Mouse (Mus musculus) NIH3T3 (cell line): ENCODE data around the gene Cdk6.
"Not testable (repeated sequence)": the region's sequence is repeated elsewhere in the genome, so short reads cannot be mapped to it uniquely, and the experiment has no call there.

Experiments
- DNase-seq: peaks from one replicate; pipeline ENCODE4 v3.0.0-alpha.2; 2012; ENCODE audit warnings: low read depth

Gene Cdk6

DNA sequence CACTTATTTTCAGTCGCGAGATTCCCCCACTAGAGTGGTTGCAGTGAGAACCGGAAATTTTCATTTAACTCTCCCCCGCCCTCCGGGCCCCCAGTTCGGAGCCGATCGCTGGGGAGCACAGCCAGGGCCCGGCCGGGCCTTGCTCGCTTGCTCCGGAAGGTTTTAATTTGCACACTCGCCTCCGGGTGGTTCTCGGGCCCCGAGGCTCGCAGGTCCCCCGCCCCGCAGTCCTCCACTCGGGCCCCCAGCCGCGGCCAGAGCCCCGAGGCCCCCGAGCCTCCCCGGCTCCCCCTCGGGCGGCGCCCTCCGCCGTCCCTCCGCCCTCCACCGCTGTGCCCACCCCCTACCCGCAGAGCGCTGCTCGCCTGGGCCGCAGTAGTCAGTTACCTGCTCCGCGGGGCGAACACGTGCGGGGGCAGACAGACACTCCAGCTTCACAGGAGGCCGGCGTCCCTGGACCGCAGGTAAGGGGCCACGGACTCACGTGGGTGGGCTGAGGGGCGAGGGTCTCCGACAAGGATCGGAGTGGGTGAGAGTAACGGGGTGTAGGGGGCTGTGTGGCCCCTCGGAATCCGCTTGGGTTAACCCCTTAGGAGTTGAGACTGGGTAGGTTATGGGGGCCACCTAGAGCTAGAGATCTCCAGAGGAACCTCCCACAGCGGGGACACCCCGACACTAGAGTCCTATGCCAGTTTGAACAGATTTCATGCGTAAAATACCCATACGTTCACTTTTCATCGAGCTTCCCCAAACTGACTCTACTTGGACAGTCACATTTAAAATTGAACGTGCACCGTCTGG lies at the start of gene Cdk6:
Gene Cdk6 (plus strand): TSS at position 375 of the 801 bp plus-strand sequence.
- peak; percentile 66 for DNase-seq

DNA sequence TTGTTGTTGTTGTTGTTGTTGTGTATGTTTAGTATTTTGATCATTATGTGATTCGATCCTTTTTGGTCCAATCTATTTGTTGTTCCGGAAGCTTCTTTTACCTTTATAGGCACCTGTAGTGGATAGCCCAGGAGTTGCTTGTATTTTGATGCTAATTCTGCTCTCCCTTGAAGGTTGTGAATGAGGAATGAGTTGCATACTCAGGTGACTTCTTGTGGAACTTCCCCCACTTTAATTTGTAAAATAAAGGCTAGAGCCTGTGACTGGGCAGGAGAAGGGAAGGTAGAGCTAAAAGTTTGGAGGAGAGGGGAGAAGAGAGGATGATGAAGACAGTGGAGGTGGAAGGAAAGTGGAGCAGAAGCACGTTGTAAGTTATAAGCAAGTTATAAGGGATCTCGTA lies 47.6 kb upstream of the Cdk6 start:
- no peak for DNase-seq

DNA sequence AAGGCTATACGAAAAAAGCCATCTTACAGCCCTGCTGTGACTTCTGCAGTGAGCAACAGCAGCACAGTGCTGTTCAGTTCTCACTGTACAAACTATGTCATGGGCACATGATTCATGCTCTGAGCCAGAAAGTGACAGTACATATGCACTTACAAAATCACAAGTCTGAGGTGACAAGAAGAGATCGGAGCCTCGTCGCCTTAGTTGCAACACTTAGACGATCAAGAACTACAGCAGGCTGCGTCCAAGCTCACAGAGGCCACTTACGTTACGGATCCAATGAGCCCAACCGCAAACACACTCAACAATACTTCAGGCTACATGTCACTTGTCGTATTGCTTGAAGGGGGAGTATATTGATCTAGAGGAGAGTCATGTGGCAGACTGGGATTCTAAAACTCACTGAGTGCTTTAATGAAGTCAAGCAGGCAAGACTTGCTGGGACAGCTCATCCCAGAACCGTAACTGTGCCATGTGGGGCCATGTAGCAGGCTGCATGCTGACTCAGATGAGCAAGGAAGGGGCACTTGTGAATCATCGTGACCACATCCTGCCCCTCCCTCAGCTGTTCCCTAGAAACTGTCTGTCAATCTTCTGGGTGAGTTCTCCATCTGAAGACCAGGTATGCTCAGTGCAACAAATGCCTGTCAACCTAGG lies 40.4 kb upstream of the Cdk6 start:
- peak; percentile 86 for DNase-seq

DNA sequence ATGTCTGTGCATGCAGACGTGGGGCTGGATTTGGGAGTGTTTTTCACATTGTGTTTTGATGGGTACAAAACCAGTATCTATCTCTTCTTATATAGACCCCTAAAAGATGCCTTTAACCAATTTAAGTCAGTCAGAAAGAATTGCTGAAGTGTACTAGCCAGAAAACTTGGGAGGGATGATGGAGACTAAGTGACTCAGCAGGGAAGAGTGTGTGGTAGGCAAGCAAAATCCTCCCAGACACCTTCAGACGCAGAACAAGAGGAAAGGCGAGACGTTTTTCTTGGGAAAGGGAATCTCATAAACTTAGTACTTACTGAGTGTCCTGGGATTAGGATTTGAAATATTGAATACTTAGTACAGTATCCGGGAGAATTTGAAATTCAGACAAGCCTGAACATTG lies 39.8 kb upstream of the Cdk6 start:
- DNase-seq = peak; percentile 60

DNA sequence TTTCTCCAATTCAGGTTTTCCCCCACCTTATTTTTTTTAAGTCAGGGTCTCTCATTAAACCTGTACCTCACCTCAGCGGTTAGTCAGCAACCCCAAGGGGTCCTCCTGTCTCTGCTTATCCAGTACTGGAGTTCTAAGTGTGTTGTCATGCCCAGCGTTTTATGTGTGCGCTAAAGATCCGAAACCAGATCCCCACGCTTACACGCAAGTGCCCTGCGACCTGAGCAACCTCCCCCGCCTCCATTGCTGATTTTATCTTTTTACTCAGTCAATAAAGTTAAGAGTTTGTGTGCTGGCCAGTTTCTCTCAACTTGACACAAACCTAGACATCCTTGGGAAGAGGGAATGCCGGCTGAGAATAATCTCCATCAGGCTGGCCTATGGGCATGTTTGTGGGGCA lies 37.4 kb upstream of the Cdk6 start:
- DNase-seq = no peak

DNA sequence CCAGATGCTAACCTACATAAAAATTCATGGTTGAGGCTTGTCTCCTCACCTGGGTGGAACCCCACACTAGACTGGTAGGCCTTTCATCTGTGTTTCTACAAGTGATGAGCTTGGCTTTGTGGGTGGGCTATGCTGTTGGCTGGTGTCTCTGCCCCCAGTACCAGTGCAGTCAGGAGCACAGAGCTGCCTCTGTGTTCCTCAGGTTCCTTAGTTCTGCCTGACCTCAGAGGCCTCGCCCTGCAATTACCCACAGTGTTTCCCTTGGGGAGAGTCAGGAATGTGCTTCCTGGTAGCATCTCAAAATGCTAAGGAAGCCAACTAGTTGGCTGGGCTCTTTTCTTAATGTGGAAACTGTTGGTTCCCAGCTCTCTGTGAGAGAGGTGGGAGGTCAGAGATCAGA lies 35.1 kb upstream of the Cdk6 start:
- DNase-seq = peak; percentile 29

DNA sequence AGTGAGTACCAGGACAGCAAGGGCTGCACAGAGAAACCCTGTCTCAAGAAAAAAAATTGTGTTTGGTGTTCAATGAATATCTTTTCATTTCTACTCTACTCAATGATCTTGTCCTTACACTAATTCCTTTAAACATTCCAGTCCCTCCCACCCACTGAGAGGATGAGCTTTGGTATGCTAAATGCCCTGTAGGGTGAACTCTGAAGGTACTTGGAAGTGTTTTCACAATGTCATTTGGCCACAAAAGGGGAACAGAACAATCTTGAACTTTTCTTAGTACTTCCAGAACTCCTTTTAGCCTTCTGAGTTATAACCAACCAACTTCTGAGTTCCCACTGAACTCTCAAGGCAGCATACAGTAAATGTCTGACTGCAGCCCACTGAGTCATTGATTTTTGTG lies 32.2 kb upstream of the Cdk6 start:
- no peak for DNase-seq

DNA sequence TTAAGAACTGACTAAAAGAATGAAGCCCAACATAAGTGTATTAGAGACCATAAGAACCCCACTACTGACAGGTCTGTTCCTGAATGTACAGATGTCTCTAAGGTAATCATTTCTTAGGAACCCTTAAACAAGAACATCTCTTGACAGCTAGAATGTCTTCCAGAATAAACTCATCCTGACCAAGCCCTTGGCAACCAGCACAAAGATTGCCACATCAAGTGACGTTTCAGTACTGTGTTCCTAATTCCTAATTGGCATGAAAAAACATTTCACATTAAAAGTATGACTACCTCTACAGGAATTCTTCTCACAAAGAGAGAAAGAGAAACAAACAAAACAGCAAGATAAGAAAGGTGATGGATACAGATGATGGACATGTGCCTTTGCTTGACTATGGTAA lies 31.7 kb upstream of the Cdk6 start:
- DNase-seq = peak; percentile 77

DNA sequence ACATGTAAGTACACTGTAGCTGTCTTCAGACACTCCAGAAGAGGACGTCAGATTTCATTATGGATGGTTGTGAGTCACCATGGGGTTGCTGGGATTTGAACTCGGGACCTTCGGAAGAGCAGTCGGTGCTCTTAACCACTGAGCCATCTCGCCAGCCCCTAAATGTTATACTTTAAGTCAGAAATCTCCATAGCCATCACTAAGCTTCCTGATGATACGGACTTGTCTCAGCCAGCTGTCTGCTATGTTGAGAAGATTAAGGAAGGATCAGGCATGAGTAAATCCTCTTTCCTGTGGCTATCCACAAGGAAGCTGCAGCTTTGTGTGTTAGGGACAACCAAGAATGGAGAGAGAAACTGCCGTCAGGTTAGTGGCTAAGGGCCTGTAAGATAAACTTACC lies 30.1 kb upstream of the Cdk6 start:
- not testable (repeated sequence) for DNase-seq

DNA sequence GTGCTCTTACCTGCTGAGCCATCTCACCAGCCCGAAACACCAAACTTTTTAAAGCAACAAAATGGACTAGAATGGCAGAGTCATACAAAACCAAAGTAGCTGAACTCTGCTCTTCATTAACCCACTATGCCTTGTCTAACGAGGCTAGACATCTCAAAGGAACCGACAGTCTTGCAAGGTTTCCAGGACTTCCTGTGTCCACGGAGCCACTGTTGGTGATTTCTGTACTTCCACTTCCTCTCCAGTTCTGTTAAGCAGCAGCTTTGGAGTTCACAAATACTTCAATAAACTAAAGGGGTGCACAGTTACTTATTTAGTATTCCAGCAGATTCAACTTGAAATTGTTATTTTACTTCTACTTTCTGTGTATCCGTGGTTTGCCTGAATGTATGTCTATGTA lies 23.6 kb upstream of the Cdk6 start:
- DNase-seq = not testable (repeated sequence)

DNA sequence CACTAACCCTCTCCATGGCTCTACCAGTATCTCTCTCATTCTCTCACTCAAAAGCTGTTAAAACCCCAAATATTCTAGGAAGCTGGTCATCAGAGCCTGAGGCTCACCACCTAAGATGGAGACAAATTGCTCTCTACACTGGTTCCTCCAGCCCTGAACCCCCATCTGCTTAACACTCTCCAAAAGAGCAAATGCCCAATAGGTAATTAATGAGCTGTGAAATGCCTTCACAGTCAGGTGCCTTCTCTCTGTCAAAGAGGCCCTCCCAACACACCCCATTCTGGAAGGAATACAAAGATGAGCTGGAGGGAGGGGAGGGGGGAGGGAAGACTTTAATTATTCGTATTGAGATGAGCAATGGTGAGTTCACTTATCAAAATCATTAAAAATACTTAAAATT lies 21.1 kb upstream of the Cdk6 start:
- DNase-seq = no peak

DNA sequence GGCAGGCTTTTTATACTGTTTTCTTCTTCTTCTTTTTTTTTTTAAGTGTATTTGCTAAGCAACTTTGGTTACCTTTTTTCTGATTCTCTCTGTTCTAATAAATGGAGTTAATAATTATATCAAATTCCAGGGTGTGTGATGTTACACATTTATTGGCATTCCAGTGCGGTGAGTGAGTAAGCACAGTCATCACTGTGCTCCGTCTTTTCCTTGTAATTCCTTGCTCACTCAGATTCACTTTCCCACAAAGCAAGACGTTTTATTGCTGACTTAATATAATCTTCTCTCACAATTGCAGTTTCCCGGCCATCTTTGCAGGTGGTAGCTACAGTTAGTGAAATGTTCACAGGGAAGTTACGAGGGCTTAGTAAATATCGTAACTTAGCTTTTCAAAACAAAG lies 19.2 kb upstream of the Cdk6 start:
- DNase-seq = peak; percentile 38

DNA sequence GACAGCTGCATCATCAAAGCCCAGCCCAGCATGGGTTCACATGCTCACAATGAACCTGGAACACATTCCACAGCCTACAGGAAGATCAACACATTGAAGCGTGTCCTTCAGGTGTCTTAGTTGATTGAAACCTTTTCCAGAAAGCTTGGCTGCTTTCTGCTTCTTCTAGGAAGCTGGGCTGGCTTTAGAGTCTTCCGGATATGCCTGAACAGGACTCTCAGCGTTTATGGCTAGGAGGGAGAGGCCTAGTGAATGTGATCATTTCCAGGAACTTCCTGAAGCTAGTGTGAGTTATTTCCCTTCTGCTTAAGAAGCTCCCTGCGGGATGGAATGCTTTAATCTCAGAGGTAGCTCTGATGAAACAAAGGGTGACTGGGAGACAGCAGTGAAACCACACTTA lies 17.2 kb upstream of the Cdk6 start:
- no peak for DNase-seq

DNA sequence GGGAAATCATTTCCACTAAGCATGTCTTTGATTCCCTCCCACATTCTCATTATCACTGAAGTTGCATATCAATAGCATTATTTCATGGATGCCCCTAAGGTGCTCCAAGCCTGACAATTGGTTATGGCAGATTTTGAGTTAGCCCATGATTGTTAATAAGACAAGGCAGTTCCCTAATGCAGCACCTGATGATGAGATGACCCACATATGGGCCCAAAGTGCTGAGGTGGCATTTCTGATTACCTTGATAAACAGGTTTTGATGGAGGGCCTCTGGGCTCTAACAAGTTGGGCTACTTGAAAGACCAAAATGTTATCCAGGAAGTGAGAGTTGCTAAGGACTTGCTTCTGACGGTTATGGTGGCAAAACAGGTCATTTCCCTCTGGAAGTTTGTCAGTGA lies 11.9 kb upstream of the Cdk6 start:
- no peak for DNase-seq

DNA sequence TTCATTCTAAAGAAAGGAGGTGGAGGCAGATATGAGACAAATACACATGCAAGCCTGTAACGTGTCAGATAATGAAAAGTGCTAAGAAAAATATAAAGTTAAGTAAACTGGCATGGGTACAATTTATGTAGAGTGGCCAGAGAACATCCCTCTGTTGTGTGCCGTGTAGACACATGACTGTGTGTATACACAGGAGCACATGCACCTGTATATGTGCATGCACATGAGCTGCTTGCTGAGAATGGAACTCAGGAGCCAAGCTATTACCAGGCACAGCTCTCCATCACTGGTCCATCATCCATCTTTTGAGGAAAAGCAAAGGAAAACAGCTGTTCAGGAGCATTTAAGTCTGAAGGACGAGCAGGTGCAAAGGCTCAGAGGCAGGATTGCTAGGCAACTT lies 10.4 kb upstream of the Cdk6 start:
- DNase-seq = no peak

DNA sequence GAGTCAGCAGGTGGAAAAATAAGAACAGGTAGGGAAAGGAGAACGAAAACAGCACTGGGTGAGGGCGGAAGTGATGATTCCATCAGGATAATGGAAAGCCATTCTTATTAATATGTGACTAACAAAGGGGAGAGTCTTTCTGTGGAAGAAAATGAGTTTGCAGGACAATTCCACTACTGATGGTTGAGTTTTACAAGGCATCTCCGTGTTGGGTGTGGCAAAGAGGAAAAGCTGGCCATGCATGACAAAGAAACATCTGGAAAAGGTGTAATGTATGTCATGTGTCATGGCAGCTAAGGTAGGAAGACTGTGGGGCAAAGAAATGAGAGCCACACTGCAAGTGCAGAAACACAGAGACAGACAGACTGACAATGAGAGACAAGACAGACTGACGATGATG lies 8.3 kb upstream of the Cdk6 start:
- not testable (repeated sequence) for DNase-seq

DNA sequence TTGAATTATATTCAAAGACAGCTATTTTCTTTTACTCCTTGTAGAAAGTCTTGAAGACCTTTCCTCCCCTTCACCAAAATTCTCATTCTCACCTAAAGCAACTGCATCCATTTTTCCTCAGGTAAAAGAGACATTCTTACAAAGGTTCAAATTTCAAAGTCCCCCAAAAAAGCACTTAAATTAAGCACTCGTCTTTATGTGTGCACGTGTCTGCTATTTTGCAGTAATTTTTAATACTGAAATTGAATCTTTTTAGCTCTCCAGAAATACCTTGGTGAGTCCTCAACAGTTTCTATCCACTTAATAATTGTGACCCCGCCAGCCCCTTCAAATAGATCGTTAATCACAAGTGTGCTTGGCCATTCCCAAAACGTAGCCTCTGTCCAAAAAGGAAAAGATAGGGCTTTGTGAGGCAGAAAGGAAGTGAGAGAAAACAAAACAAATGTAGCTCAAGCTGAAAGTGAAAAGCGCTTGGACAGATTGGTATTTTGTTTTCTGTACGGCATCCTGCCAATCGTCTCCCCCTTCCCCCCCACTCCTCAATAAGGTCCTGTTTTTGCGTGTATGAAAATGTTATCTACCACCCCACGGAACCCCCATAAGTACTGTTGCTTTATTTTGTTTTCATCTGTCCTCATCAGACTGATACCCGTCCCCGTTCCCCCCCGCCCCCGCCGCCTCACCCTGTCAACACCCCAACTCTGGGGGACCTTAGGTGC lies 786 bp upstream of the Cdk6 start:
- peak; percentile 36 for DNase-seq

DNA sequence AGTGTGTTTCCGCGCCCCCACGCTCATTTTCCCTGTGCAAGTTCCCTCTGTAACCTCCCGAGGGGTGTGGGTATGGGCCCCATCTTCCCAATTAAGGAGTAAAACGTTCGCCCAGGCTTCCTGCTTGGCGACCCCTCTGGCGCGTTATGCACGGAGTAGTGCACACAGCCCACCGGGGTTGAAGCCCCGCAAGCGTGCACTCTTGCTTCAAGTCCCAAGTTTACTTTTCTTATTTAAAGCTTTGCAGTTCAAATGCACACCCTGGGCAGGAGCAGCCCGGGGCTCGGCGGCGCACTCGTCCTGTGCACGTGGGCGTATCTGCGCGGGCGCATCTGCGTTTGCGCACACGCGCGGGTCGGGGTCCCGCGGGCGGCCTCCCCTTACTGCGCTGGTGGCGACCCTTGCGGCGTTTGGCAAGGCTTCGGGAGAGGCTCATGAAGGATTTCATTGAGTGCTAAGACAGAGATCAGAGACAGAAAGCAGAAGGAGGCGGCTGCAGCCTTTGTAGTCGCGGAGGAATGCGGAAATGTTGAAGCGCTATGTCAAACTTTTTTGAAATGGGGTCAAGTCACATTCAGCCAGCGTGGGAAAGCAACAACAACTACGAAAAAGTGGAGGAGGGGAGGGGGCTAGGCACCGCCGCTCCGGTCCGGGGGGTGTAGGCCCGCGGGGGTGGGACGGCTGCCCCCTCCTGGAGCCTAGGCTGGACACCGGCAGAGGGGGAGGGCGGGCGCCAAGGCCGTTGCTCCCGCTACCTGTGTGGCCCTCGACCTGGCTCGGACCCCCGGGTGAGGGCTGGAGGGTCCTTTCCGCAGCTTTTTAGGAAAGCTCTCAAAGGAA lies 866 bp downstream of the Cdk6 start:
- DNase-seq = peak; percentile 63

DNA sequence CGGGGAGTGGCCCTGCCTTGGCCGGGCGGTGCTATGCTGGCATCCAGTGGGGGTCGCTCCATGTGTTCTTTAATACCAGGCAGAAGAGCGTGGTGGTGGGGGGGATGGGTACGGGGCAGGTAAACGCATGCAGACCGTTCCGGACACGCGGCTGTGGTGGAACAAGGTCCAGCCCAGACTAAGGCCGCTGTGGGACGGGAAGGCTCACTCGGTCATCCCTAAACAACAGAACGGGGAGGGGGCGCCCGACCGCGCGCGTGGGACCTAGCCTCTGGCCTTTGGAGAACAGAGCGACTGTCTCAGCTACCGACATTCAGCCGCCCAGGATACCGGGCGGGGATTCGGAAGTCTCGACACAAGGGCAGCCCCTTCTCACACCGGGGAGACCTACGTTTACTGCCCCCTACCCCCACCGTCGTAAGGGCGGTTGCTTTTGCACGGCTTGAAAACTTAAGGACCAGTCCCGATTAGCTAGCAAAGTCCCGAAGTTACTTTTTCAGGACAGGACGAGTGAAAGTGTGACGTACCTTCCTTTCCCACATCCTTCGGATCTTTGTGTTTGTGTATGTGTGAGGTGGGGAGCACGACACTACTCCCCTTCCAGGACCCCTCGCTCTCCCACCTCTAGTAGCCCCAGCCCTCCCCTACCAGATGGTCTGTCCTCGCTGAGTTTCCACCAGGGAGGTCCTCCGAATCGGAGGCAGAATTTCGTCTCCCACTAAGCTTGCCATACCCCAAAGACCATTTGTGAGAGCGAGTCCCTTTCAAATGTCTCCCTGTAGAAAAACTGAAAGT lies 1.7 kb downstream of the Cdk6 start:
- peak; percentile 76 for DNase-seq

DNA sequence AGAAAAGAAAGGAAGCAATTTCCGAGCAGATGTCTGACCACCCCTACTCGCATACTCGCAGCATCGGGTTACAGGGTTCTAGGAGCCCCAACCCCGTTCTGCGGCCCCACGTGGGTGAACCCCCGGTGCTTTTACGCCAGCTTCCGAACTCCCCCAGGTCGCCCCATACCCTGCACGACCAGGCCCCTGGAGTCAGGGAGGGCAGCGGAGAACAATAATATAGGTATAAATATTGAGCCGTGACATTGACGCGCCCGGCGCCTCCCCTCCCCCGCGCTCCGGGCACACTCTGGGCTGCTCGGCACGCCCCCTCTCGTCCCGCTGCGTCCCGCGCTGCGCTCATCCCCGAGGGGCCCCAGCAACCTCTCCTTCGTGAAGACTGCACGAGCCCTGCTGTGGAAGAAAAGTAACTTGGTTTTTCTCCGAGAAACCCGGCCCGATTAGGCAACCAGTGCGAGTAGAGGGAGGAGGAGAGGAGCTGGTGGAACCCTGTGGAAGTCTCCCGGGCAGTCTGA lies 2.3 kb downstream of the Cdk6 start:
- peak; percentile 77 for DNase-seq

DNA sequence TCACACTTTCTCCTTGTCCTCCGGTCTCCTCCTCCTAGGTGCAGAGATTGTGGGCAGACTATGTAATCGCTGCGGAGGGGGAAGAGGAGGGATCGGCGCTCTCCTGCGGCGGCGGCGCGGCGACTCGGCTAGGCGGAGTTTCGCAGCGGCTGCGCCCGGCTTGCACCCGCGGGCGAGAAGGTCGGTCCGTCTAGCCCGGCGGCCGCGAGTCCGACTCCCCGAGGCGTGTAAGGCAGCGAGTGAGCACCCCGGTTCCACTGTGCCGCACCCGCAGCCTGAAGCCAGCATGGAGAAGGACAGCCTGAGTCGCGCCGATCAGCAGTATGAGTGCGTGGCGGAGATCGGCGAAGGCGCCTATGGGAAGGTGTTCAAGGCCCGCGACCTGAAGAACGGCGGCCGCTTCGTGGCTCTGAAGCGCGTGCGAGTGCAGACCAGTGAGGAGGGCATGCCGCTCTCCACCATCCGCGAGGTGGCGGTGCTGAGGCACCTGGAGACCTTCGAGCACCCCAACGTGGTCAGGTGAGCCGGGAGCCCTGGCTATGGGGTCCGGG lies 2.9 kb downstream of the Cdk6 start:
- DNase-seq = peak; percentile 90
